Mouse (Mus musculus): ENCODE data around the gene Pex12. TPM values are rescaled to one million over a fixed set of nuclear protein-coding genes. Genes with fewer than 3 reads are reported as not detected.
"Not testable (repeated sequence)": the region's sequence is repeated elsewhere in the genome, so short reads cannot be mapped to it uniquely, and the experiment has no call there.

Gene Pex12
- total RNA-seq (2014; fragmentation: Nextera tagmentation) (7.6 and 10.1 TPM in 2 replicates), total RNA-seq (2017) (9.5 and 9.6 TPM in 2 replicates)

DNA sequence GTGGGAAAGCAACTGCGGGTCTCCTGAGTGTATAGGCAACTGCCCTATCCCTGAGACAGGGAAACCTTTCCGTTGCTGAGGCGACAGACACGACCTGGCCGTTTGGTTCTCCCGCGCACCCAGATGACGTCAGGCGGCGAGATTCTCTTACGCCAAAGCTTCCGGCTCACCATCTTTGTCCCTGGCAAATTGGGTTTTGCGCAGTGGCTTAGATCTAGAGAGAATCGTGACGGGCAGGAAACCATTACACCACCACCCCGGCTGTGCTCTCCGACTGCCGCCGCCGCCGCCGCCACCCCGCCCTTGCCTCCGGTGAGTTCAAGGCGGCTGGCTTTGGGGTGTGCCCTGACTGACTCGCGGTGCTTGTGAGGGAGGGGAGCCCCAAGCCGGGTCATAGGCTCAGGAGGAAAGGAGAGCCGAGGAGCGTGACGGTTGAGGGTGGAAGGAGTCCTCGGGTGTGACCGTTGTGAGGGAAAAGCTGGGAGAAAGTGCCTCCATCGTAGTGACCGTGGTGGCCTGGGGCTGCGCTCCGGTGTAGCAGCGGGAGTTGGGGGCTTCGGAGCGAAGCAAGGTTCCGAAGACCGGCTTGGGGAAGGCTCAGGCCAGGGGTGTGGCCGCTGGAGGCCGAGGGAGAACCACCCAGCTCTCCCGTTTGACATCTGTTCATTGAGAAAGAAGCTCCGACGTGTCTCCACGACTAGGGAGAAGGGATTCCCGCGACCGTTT lies at the start of gene Pex12:
Pex12 (minus strand) TSS at position 61 of the 726 bp plus-strand sequence.
- ATAC-seq (replicated peaks; ENCODE audit: low FRiP score, low TSS enrichment, poor library complexity, severe bottlenecking): peak; percentile 81

DNA sequence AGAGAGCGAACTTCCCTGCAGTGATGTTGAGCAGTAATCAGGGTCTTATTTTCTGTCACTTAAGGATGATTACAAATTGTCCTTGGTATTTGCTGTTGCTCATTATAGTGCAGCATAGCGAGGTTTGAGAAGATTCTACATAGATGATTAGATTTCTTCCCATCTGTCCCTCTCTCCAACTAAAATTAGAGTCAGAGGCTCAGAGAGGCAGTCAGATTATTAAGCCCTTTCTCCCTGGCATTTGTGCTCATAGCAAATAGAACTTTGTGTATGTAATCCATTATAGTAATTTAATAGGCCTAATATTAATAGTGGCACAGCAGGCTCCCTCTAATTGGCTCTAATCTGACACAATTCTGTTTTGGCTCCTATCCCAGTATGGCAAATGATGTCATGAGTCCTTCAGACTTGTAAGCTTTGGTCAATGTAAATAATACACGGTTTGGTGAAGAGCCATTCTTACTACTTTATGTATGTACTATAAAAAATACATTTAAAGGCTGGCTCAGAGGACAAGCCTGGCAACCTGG lies 39.4 kb upstream of the Pex12 start:
- no peak for ATAC-seq (replicated peaks; ENCODE audit: low FRiP score, low TSS enrichment, poor library complexity, severe bottlenecking)

GRCm38 (mm10) chr11:83339705-83340104 lies 37.3 kb upstream of the Pex12 start:
- ATAC-seq (replicated peaks; ENCODE audit: low FRiP score, low TSS enrichment, poor library complexity, severe bottlenecking): no peak

- ATAC-seq (replicated peaks; ENCODE audit: low FRiP score, low TSS enrichment, poor library complexity, severe bottlenecking): no peak
These were observed 33.4 kb upstream of the Pex12 start for GRCm38 (mm10) chr11:83335826-83336225.

GRCm38 (mm10) chr11:83327427-83327826 lies 25.0 kb upstream of the Pex12 start:
- ATAC-seq (replicated peaks; ENCODE audit: low FRiP score, low TSS enrichment, poor library complexity, severe bottlenecking): no peak

- not testable (repeated sequence) for ATAC-seq (replicated peaks; ENCODE audit: low FRiP score, low TSS enrichment, poor library complexity, severe bottlenecking)
These were observed 24.3 kb upstream of the Pex12 start for GRCm38 (mm10) chr11:83326692-83327091.

GRCm38 (mm10) chr11:83319048-83319447 lies 16.7 kb upstream of the Pex12 start:
- ATAC-seq (replicated peaks; ENCODE audit: low FRiP score, low TSS enrichment, poor library complexity, severe bottlenecking): no peak

DNA sequence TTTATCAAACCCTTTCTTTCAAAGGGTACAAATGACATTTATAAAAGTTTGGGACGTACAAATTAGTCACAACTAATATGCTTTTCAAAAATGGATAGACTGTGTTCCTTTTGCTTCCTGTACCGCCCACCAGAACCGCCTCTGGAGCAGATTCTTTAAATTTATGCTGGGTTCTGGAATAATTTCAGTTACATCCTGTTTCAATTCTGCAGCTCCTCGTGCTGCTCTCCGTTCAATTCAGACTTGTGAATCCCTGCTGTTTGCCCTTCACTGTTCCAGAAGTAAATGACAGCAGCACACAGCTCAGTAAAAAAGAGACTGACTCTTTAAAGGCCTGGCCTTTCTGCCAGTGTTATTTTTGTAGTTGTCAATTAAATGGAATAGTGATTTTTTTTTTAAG lies 10.1 kb upstream of the Pex12 start:
- ATAC-seq (replicated peaks; ENCODE audit: low FRiP score, low TSS enrichment, poor library complexity, severe bottlenecking): no peak

- no peak for ATAC-seq (replicated peaks; ENCODE audit: low FRiP score, low TSS enrichment, poor library complexity, severe bottlenecking)
These were observed 4.4 kb upstream of the Pex12 start for GRCm38 (mm10) chr11:83306700-83307253.

DNA sequence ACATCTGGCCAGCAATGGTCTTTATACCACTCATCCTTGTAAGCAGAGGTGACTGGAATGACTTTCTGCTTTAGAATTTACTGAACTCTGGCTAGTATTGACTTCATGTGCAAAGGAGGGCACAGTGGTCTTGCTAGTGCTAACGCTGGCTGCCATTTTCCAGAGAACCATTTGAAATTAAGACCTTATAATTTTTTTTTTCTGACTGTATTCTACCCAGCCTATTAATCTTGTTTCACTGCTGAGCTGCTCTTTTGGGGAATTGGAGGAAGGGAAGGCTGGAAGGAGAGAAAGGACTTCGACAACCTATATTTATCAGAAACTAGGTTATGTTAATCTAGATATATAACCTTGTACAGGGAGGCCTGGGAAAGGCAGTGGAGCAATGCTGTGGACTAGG lies 2.1 kb upstream of the Pex12 start:
- ATAC-seq (replicated peaks; ENCODE audit: low FRiP score, low TSS enrichment, poor library complexity, severe bottlenecking): no peak

- no peak for ATAC-seq (replicated peaks; ENCODE audit: low FRiP score, low TSS enrichment, poor library complexity, severe bottlenecking)
These were observed 1.4 kb upstream of the Pex12 start for GRCm38 (mm10) chr11:83303751-83304150.

DNA sequence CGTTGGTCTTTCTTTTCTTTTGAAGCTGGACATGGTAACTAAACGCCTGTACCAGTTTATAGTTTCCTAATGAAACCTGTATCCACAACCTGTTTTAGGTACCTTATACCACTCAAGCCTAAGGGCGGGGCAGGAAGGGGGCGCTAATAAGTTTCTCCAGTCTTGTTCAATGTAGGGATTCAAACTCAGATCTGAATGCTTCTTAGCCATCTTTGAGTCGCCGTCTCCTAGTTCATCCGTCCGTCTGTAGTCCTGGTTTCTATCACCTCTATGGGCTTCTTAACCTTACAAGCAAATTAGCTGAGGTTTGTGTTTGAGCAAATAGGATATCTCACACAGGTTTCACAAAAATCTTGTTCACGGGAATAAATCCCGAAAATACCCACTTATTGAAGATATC lies 262 bp downstream of the Pex12 start:
- 0 out of 2 replicates have a peak, but pooled peaks have one; percentile 2 for ATAC-seq (replicated peaks; ENCODE audit: low FRiP score, low TSS enrichment, poor library complexity, severe bottlenecking)

GRCm38 (mm10) chr11:83301431-83301831 lies 955 bp downstream of the Pex12 start:
- ATAC-seq (replicated peaks; ENCODE audit: low FRiP score, low TSS enrichment, poor library complexity, severe bottlenecking): no peak

DNA sequence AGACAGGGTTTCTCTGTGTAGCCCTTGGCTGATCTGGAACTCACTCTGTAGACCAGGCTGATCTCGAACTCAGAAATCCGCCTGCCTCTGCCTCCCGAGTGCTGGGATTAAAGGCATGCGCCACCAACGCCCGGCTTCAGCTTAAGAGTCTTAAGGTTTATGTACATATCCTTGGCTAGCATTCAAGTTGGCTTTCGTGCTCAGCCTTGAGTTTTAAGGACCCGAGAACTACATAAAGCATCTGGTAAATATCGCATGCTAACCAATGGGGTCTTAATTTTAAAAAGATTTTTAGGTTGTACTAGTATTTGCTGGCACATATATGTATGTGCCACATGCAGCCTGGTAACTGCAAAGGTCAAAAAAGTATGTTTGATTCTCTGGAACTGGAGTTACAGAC lies 2.7 kb downstream of the Pex12 start:
- ATAC-seq (replicated peaks; ENCODE audit: low FRiP score, low TSS enrichment, poor library complexity, severe bottlenecking): no peak

- ATAC-seq (replicated peaks; ENCODE audit: low FRiP score, low TSS enrichment, poor library complexity, severe bottlenecking): peak; percentile 88
These were observed 3.9 kb downstream of the Pex12 start, which contains the start of gene Ap2b1 for GRCm38 (mm10) chr11:83298225-83299195. Ap2b1 (plus strand) TSS chr11:83299024.

GRCm38 (mm10) chr11:83297816-83298215 lies 4.6 kb downstream of the Pex12 start:
- ATAC-seq (replicated peaks; ENCODE audit: low FRiP score, low TSS enrichment, poor library complexity, severe bottlenecking): no peak

- ATAC-seq (replicated peaks; ENCODE audit: low FRiP score, low TSS enrichment, poor library complexity, severe bottlenecking): no peak
These were observed 8.3 kb downstream of the Pex12 start for GRCm38 (mm10) chr11:83294133-83294532.

GRCm38 (mm10) chr11:83293182-83293581 lies 9.2 kb downstream of the Pex12 start:
- no peak for ATAC-seq (replicated peaks; ENCODE audit: low FRiP score, low TSS enrichment, poor library complexity, severe bottlenecking)

DNA sequence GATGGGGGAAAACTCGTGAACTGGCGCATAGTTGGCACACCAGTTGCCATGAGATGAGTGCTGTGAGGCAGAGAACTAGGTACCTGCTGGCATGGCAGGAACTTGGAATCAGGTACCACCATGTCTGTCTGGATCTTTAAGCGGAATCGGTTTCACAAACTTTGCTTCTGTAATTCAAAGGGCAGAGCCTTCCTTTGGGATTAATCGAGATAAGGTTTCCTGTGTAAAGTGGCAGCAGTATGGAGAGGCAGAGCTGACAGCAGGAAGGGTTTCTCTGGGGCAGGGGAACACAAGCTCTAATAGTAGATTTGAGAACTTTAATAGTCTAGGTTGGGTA lies 10.2 kb downstream of the Pex12 start:
- no peak for ATAC-seq (replicated peaks; ENCODE audit: low FRiP score, low TSS enrichment, poor library complexity, severe bottlenecking)

Data from megakaryocyte-erythroid progenitor cell, adult 5-6 weeks (primary cell).